ENCODE assay signal across 8 mouse cellular contexts in genomic region chr2:84429724-84430123, GRCm38 (mm10). TPM values are rescaled to one million over a fixed set of nuclear protein-coding genes. Genes with fewer than 3 reads are reported as not detected.
DNase-seq lines count a peak whose midpoint lies in the region; ATAC-seq lines count a peak whose summit lies in the region.

No protein-coding gene starts in this region.

- ATAC-seq in midbrain, embryonic 15.5 days (replicated peaks): peak; percentile 77

- no peak overlapping the region for H3K4me3 ChIP-seq in midbrain, embryonic 15.5 days

- no peak overlapping the region for H3K27ac ChIP-seq in midbrain, embryonic 15.5 days

- 54% methylated on average over 11 of the region's 11 CpGs for WGBS in midbrain, embryonic 15.5 days

- H3K27me3 ChIP-seq in midbrain, embryonic 15.5 days (replicated peaks): no peaks in the 10 kb centered on the region

- no peak overlapping the region for H3K9ac ChIP-seq in midbrain, embryonic 15.5 days

- intact Hi-C loops in left cerebral cortex, postnatal 4 days (cut with DNase I): loop anchor here (2.0 to 5.0 kb wide), 2 partner anchors 362 to 393 kb away; no protein-coding TSS in a partner anchor

- no peaks in the 10 kb centered on the region for H3K36me3 ChIP-seq in midbrain, embryonic 15.5 days (replicated peaks)

- no peaks in the 10 kb centered on the region for H3K9me3 ChIP-seq in midbrain, embryonic 15.5 days

- H3K4me1 ChIP-seq in midbrain, embryonic 15.5 days: peaks cover 4% of the 10 kb centered on the region

- H3K4me2 ChIP-seq in midbrain, embryonic 15.5 days: no peak overlapping the region

- DNase-seq in adrenal gland, adult 2 months: peak; percentile 15
- no peak for DNase-seq in adrenal gland, postnatal 36 days
- DNase-seq in left cerebral cortex, adult 11 months (ENCODE audit: low spot score): peak; percentile 47
- DNase-seq in left cerebral cortex, postnatal 4 days: no peak
- DNase-seq in c-Kit-positive CD71-negative TER-119-negative erythroid progenitor cells, embryonic 14.5 days (ENCODE audit: low read depth): peak; percentile 61
- DNase-seq in induced T-regulatory cell, adult 2 months (ENCODE audit: low read depth): peak; percentile 83
- DNase-seq in urinary bladder, postnatal 36 days (ENCODE audit: low spot score in 2 of 2): no peak

RNA-seq across cellular contexts. Expression of gene Calcrl, which starts 4.5 kb away (rescaled TPM):
- total RNA-seq in adrenal gland, adult 2 months (2021): 10 to 100 TPM; 15.2 to 23.8 TPM
- polyA plus RNA-seq in adrenal gland, adult 2 months (2012; rRNA removed): 2.8 and 6.7 TPM in 2 replicates
- 10 to 100 TPM; 19.9 to 38.5 TPM for total RNA-seq in adrenal gland, postnatal 36 days (2021)
- 1 to 10 TPM; 5.7 to 7.5 TPM for total RNA-seq in left cerebral cortex, postnatal 4 days (2021)
- 8.6 and 9.7 TPM in 2 replicates for polyA plus RNA-seq in midbrain, embryonic 15.5 days (2015; fragmentation: Nextera tagmentation; extraction: Ambion mirVana)

RNA-seq across cellular contexts. Expression of gene Tfpi, which starts 46.9 kb away (rescaled TPM):
- total RNA-seq in adrenal gland, adult 2 months (2021): 10 to 100 TPM; 41.9 to 52.2 TPM
- polyA plus RNA-seq in adrenal gland, adult 2 months (2012; rRNA removed): 1.8 and 2.6 TPM in 2 replicates
- 10 to 100 TPM; 40.1 to 67.1 TPM for total RNA-seq in adrenal gland, postnatal 36 days (2021)
- 10 to 100 TPM in 1 of 2 experiments, 1 to 10 TPM in 1; 9.3 to 10.3 TPM for total RNA-seq in left cerebral cortex, postnatal 4 days (2021)
- polyA plus RNA-seq in midbrain, embryonic 15.5 days (2015; fragmentation: Nextera tagmentation; extraction: Ambion mirVana): 17.3 and 19.0 TPM in 2 replicates

Comparison
In these comparisons a context has a peak if more than half of its experiments do, and no peak if none do; other contexts are left out.
1. DNase-seq: peak in adrenal gland, adult 2 months (single experiment), left cerebral cortex, adult 11 months (single experiment), c-Kit-positive CD71-negative TER-119-negative erythroid progenitor cells, embryonic 14.5 days (single experiment) and induced T-regulatory cell, adult 2 months (single experiment); none in adrenal gland, postnatal 36 days (0 of 2), left cerebral cortex, postnatal 4 days (single experiment) and urinary bladder, postnatal 36 days (0 of 2).